Mouse (Mus musculus): ENCODE results near the gene Arhgef7. TPM values are rescaled to one million over a fixed set of nuclear protein-coding genes. Genes with fewer than 3 reads are reported as not detected.

Gene Arhgef7
- polyA plus RNA-seq, 1 experiment from 2014 or later: 14.5 TPM

GRCm38 (mm10) chr8:11827312-11827711 is 99.8 kb downstream of the Arhgef7 start:
- Histone ChIP-seq H3K9me3 (ENCODE audit: control insufficient read depth) (no peaks in the 10 kb centered on the region), H3K27ac (ENCODE audit: low read depth, low read length) (no peak overlapping the region), H3K4me3 (ENCODE audit: low read depth, low read length) (no peak overlapping the region), H3K36me3 (ENCODE audit: control insufficient read depth, insufficient read depth) (peaks cover 66% of the 10 kb centered on the region), H3K27me3 (replicated peaks; ENCODE audit: control insufficient read depth, insufficient read depth, low read length) (no peaks in the 10 kb centered on the region), H3K4me1 (replicated peaks; ENCODE audit: control insufficient read depth, insufficient read depth, low read length) (no peaks in the 10 kb centered on the region), H3K4me2 (replicated peaks; ENCODE audit: low read depth) (no peak overlapping the region), H3K9ac (ENCODE audit: low read depth, low read length) (no peak overlapping the region)
- WGBS: 66% methylated on average over 3 of the region's 3 CpGs
- TF ChIP-seq CTCF (IDR thresholded peaks at IDR 0.05; ENCODE audit: low read depth): no peak
- no peak for ATAC-seq

GRCm38 (mm10) chr8:11830214-11831046 is 102.9 kb downstream of the Arhgef7 start:
- Histone ChIP-seq H3K9ac (ENCODE audit: low read depth, low read length) (no peak overlapping the region), H3K4me2 (replicated peaks; ENCODE audit: low read depth) (no peak overlapping the region), H3K36me3 (ENCODE audit: control insufficient read depth, insufficient read depth) (peaks cover 65% of the 10 kb centered on the region), H3K4me3 (ENCODE audit: low read depth, low read length) (no peak overlapping the region), H3K4me1 (replicated peaks; ENCODE audit: control insufficient read depth, insufficient read depth, low read length) (no peaks in the 10 kb centered on the region), H3K27ac (ENCODE audit: low read depth, low read length) (no peak overlapping the region), H3K27me3 (replicated peaks; ENCODE audit: control insufficient read depth, insufficient read depth, low read length) (no peaks in the 10 kb centered on the region), H3K9me3 (ENCODE audit: control insufficient read depth) (no peaks in the 10 kb centered on the region)
- ATAC-seq: no peak
- no peak for TF ChIP-seq CTCF (IDR thresholded peaks at IDR 0.05; ENCODE audit: low read depth)
- 87% methylated on average over 16 of the region's 16 CpGs for WGBS

DNA sequence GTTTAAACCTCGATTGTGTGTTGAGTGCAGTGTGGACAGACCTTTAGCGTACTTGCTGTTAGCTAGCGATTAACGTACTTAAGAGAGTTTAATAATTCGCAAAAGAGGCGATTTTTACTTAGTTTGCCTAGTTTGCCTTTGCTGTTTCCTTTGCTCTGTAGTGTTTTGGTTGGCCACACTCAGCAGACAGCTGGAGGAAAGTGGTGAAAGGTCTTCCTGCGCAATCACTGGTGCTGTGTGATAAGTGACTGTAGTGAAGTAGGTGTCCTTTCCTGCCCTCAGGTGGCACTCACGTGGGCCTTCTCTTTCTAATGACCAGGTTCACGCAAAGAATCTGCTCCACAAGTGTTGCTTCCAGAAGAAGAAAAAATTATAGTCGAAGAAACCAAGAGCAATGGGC is 103.7 kb downstream of the Arhgef7 start:
- 78% methylated on average over 10 of the region's 10 CpGs for WGBS
- no peaks in the 10 kb centered on the region for H3K27me3 ChIP-seq (replicated peaks; ENCODE audit: control insufficient read depth, insufficient read depth, low read length)
- no peak for ATAC-seq
- no peaks in the 10 kb centered on the region for H3K4me1 ChIP-seq (replicated peaks; ENCODE audit: control insufficient read depth, insufficient read depth, low read length)
- no peak overlapping the region for H3K9ac ChIP-seq (ENCODE audit: low read depth, low read length)
- peaks cover 60% of the 10 kb centered on the region for H3K36me3 ChIP-seq (ENCODE audit: control insufficient read depth, insufficient read depth)
- H3K4me2 ChIP-seq (replicated peaks; ENCODE audit: low read depth): no peak overlapping the region
- no peak overlapping the region for H3K27ac ChIP-seq (ENCODE audit: low read depth, low read length)
- H3K4me3 ChIP-seq (ENCODE audit: low read depth, low read length): no peak overlapping the region
- H3K9me3 ChIP-seq (ENCODE audit: control insufficient read depth): no peaks in the 10 kb centered on the region
- TF ChIP-seq CTCF (IDR thresholded peaks at IDR 0.05; ENCODE audit: low read depth): no peak

- Histone ChIP-seq H3K9me3 (ENCODE audit: control insufficient read depth) (no peaks in the 10 kb centered on the region), H3K4me1 (replicated peaks; ENCODE audit: control insufficient read depth, insufficient read depth, low read length) (no peaks in the 10 kb centered on the region), H3K36me3 (ENCODE audit: control insufficient read depth, insufficient read depth) (peaks cover 60% of the 10 kb centered on the region), H3K27me3 (replicated peaks; ENCODE audit: control insufficient read depth, insufficient read depth, low read length) (no peaks in the 10 kb centered on the region), H3K4me2 (replicated peaks; ENCODE audit: low read depth) (no peak overlapping the region), H3K4me3 (ENCODE audit: low read depth, low read length) (no peak overlapping the region), H3K27ac (ENCODE audit: low read depth, low read length) (no peak overlapping the region), H3K9ac (ENCODE audit: low read depth, low read length) (no peak overlapping the region)
- no peak for TF ChIP-seq CTCF (IDR thresholded peaks at IDR 0.05; ENCODE audit: low read depth)
- no peak for ATAC-seq
- 75% methylated on average over 5 of the region's 5 CpGs for WGBS
These were observed 104.4 kb downstream of the Arhgef7 start for GRCm38 (mm10) chr8:11831939-11832338.

DNA sequence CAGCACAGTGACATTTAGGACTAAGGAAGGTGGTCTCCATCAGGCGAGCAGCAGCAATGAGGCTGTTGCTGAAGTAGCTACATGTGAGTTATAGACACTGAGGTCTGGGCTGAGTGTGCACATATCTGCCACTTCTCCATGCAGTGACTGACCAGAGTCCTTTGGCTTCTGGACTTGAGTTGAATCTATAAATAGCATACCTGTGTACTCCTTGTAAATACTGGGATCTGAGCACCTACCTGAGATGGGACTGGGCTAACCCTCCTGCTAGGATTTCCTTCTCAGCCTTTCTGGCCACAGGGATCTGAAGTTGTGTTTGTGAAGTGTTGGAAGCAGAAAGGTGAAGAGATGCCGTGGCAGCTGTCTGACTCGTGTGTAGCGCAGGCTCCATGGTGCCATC is 105.6 kb downstream of the Arhgef7 start:
- Histone ChIP-seq H3K27ac (ENCODE audit: low read depth, low read length) (no peak overlapping the region), H3K36me3 (ENCODE audit: control insufficient read depth, insufficient read depth) (peaks cover 54% of the 10 kb centered on the region), H3K4me1 (replicated peaks; ENCODE audit: control insufficient read depth, insufficient read depth, low read length) (no peaks in the 10 kb centered on the region), H3K4me3 (ENCODE audit: low read depth, low read length) (no peak overlapping the region), H3K9me3 (ENCODE audit: control insufficient read depth) (no peaks in the 10 kb centered on the region), H3K4me2 (replicated peaks; ENCODE audit: low read depth) (no peak overlapping the region), H3K27me3 (replicated peaks; ENCODE audit: control insufficient read depth, insufficient read depth, low read length) (no peaks in the 10 kb centered on the region), H3K9ac (ENCODE audit: low read depth, low read length) (no peak overlapping the region)
- no peak for ATAC-seq
- no peak for TF ChIP-seq CTCF (IDR thresholded peaks at IDR 0.05; ENCODE audit: low read depth)
- 94% methylated on average over 4 of the region's 4 CpGs for WGBS

GRCm38 (mm10) chr8:11834200-11834599 is 106.7 kb downstream of the Arhgef7 start:
- 82% methylated on average over 5 of the region's 5 CpGs for WGBS
- no peak for ATAC-seq

More at GRCm38 (mm10) chr8:11834200-11834599, 106.7 kb downstream of the Arhgef7 start:
- H3K27ac ChIP-seq (ENCODE audit: low read depth, low read length): no peak overlapping the region; the same call in 1 of the 2 replicates
- H3K4me3 ChIP-seq (ENCODE audit: low read depth, low read length): no peak overlapping the region
- H3K4me1 ChIP-seq (replicated peaks; ENCODE audit: control insufficient read depth, insufficient read depth, low read length): no peaks in the 10 kb centered on the region
- H3K27me3 ChIP-seq (replicated peaks; ENCODE audit: control insufficient read depth, insufficient read depth, low read length): no peaks in the 10 kb centered on the region
- no peak overlapping the region for H3K9ac ChIP-seq (ENCODE audit: low read depth, low read length)
- peaks cover 47% of the 10 kb centered on the region for H3K36me3 ChIP-seq (ENCODE audit: control insufficient read depth, insufficient read depth)
- TF ChIP-seq CTCF (IDR thresholded peaks at IDR 0.05; ENCODE audit: low read depth): no peak
- H3K4me2 ChIP-seq (replicated peaks; ENCODE audit: low read depth): no peak overlapping the region
- H3K9me3 ChIP-seq (ENCODE audit: control insufficient read depth): no peaks in the 10 kb centered on the region

All from intestine, postnatal 0 days (tissue).